ENCODE assay signal across 19 mouse cellular contexts in the genomic region with DNA sequence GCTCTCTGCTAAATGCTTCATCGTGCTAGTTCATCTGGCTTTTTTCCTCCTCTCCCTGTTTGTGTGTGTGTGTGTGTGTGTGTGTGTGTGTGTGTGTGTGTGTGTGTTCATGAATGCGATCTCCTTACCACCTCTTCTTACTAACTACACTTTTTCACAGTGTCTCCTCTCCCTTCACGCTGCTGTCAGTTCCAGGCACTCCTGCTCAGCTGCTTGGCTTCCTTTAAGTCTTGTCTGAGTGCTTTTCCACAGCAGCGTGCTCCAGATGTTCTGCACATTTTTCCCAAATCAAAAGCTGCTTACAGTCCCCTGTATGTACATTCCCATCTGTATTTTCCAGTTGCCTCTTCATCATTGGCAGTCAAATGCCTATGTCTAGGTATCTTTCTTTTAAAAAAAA.
DNase-seq lines count a peak whose midpoint lies in the region; ATAC-seq and TF ChIP-seq lines count a peak whose summit lies in the region.
"Had no signal": no experiment of that assay in that cellular context is flagged by ENCODE, and none has a peak within 500 bp of the region (broad histone marks: within the 10 kb centered on the region; RNA-seq: fewer than 3 reads in every experiment).

No protein-coding gene starts in this region.

- H3K27ac ChIP-seq in embryonic facial prominence, embryonic 13.5 days, result 0 out of 2 replicates have a peak overlapping the region, but pooled peaks have one; percentile 2
- no peak overlapping the region for H3K27ac ChIP-seq in embryonic facial prominence, embryonic 10.5 days (replicated peaks)
- peak overlapping the region; percentile 84; the same call in 1 of the 2 replicates for H3K27ac ChIP-seq in layer of hippocampus, adult 2 months
- H3K27ac ChIP-seq: heart, adult 2 months; hindbrain, embryonic 10.5 days; hindbrain, embryonic 14.5 days had no signal

- no peaks in the 10 kb centered on the region for H3K4me1 ChIP-seq in embryonic facial prominence, embryonic 13.5 days
- peaks cover 12% of the 10 kb centered on the region for H3K4me1 ChIP-seq in embryonic facial prominence, embryonic 10.5 days

- DNase-seq in embryonic facial prominence, embryonic 10.5 days (ENCODE audit: low spot score), result no peak
- no peak for DNase-seq in layer of hippocampus, adult 2 months (ENCODE audit: low spot score in 2 of 2)
- no peak for DNase-seq in layer of hippocampus, adult 9-10 months (ENCODE audit: low spot score)
- DNase-seq in brain, adult 2 months (ENCODE audit: low read depth, low spot score), result peak; percentile 33
- no peak for DNase-seq in kidney, adult 11 months
- DNase-seq: adrenal gland, adult 8-10 months; adrenal gland, postnatal 36 days; B cell, adult 2 months; cerebellum, adult 11-12 months; gastrocnemius, postnatal 10 days; heart, adult 2 months had no signal

- H3K27me3 ChIP-seq in embryonic facial prominence, embryonic 13.5 days, result no peaks in the 10 kb centered on the region
- H3K27me3 ChIP-seq in embryonic facial prominence, embryonic 10.5 days (replicated peaks; ENCODE audit: low read depth, poor library complexity, severe bottlenecking), result no peaks in the 10 kb centered on the region
- H3K27me3 ChIP-seq: heart, embryonic 12.5 days had no signal

- H3K4me2 ChIP-seq in embryonic facial prominence, embryonic 13.5 days, result no peak overlapping the region
- H3K4me2 ChIP-seq: heart, embryonic 12.5 days; hindbrain, embryonic 14.5 days had no signal

- H3K4me3 ChIP-seq in embryonic facial prominence, embryonic 13.5 days, result no peak overlapping the region
- no peak overlapping the region for H3K4me3 ChIP-seq in embryonic facial prominence, embryonic 10.5 days
- no peak overlapping the region for H3K4me3 ChIP-seq in layer of hippocampus, adult 2 months
- H3K4me3 ChIP-seq: heart, adult 2 months; heart, embryonic 12.5 days; hindbrain, embryonic 10.5 days had no signal

- H3K9ac ChIP-seq in embryonic facial prominence, embryonic 13.5 days, result no peak overlapping the region
- H3K9ac ChIP-seq: heart, embryonic 12.5 days; hindbrain, embryonic 14.5 days had no signal

- 65% methylated on average over 4 of the region's 4 CpGs for WGBS in embryonic facial prominence, embryonic 13.5 days
- WGBS in embryonic facial prominence, embryonic 10.5 days, result 86% methylated on average over 4 of the region's 4 CpGs

- H3K9me3 ChIP-seq in embryonic facial prominence, embryonic 13.5 days, result no peaks in the 10 kb centered on the region
- no peaks in the 10 kb centered on the region for H3K9me3 ChIP-seq in embryonic facial prominence, embryonic 10.5 days
- H3K9me3 ChIP-seq: G1E; hindbrain, embryonic 10.5 days had no signal

- no peaks in the 10 kb centered on the region for H3K36me3 ChIP-seq in embryonic facial prominence, embryonic 13.5 days
- peaks cover 6% of the 10 kb centered on the region; the same call in 1 of the 2 replicates for H3K36me3 ChIP-seq in embryonic facial prominence, embryonic 10.5 days (replicated peaks)

- TF ChIP-seq CTCF in layer of hippocampus, adult 2 months (conservative IDR thresholded peaks at IDR 0.05), result no peak

- ATAC-seq in embryonic facial prominence, embryonic 13.5 days (ENCODE audit: insufficient number of reproducible peaks, insufficient read depth, low FRiP score, low TSS enrichment, low read depth), result no peak
- ATAC-seq in inflammation-experienced regulatory T-cells, adult 6 months, result peak; percentile 17
- no peak for ATAC-seq in cerebellum, adult (ENCODE audit: insufficient number of reproducible peaks, low FRiP score, low TSS enrichment)
- ATAC-seq: forebrain, embryonic 16.5 days had no signal
